Mouse (Mus musculus) lung, embryonic 16.5 days (tissue): ENCODE results near the gene Atp6v0e2. TPM values are rescaled to one million over a fixed set of nuclear protein-coding genes. Genes with fewer than 3 reads are reported as not detected.

Experiments used
- ATAC-seq: fragments of 200-750 bp; cut with Nextera tagmentation; 2 replicates; pipeline ENCODE4 v1.8.0; 2017; ENCODE audit warnings: low read depth, mild to moderate bottlenecking, moderate library complexity
- H3K27ac ChIP-seq: fragments of 300-500 bp; sonication (generic); 2 replicates; pipeline ENCODE4 v1.5.1; 2014; ENCODE audit warnings: mild to moderate bottlenecking, control low read depth, low read length
- H3K27me3 ChIP-seq: fragments of 300-500 bp; sonication (generic); 2 replicates; pipeline ENCODE4 v1.6.1; 2014; ENCODE audit warnings: low read depth, low read length, mixed read lengths; ENCODE audit not compliant: control insufficient read depth, insufficient read depth
- H3K36me3 ChIP-seq: fragments of 300-500 bp; sonication (generic); 2 replicates; pipeline ENCODE4 v1.6.1; 2014; ENCODE audit warnings: low read length; ENCODE audit not compliant: control insufficient read depth, insufficient read depth
- H3K4me1 ChIP-seq: fragments of 300-500 bp; sonication (generic); replicated peaks from 2 replicates; pipeline ENCODE4 v1.6.1; 2014; ENCODE audit warnings: low read length, mixed read lengths; ENCODE audit not compliant: control insufficient read depth, insufficient read depth
- H3K4me2 ChIP-seq: fragments of 300-500 bp; sonication (generic); 2 replicates; pipeline ENCODE4 v1.6.1; 2014; ENCODE audit warnings: low read depth, low read length, control low read depth
- H3K4me3 ChIP-seq: fragments of 300-500 bp; sonication (generic); 2 replicates; pipeline ENCODE4 v1.5.1; 2014; ENCODE audit warnings: mild to moderate bottlenecking, low read length, control low read depth
- H3K9ac ChIP-seq: fragments of 300-500 bp; sonication (generic); 2 replicates; pipeline ENCODE4 v1.6.1; 2014; ENCODE audit warnings: low read length, control low read depth
- H3K9me3 ChIP-seq: fragments of 300-500 bp; sonication (generic); 2 replicates; pipeline ENCODE4 v1.6.1; 2016; ENCODE audit warnings: low read length; ENCODE audit not compliant: control insufficient read depth
- WGBS: fragments of 180-500 bp; shearing (Covaris S2); extraction: QIAGEN DNeasy Blood & Tissue Kit; methylation state at CpG from one replicate; pipeline ENCODE4 v1.1.7; 2014; 5-methylcytosine and 5-hydroxymethylcytosine counted together
- polyA plus RNA-seq: library from polyadenylated mRNA; unstranded; fragments of >200 nt; fragmentation: Nextera tagmentation; extraction: Ambion mirVana; gene quantifications from 2 replicates; pipeline ENCODE4 v1.2.1, GENCODE M21; 2015

Atp6v0e2 gene
- polyA plus RNA-seq, 1 experiment from 2014 or later, result 11.8 TPM

GRCm38 (mm10) chr6:48566312-48566711, 28.9 kb downstream of the Atp6v0e2 start:
- Histone ChIP-seq H3K27ac (no peak overlapping the region), H3K4me1 (peaks cover 19% of the 10 kb centered on the region), H3K4me2 (no peak overlapping the region), H3K4me3 (no peak overlapping the region), H3K36me3 (no peaks in the 10 kb centered on the region), H3K27me3 (no peaks in the 10 kb centered on the region), H3K9me3 (no peaks in the 10 kb centered on the region; the same call in 1 of the 2 replicates), H3K9ac (no peak overlapping the region)
- ATAC-seq, result peak; percentile 57
- 13% methylated on average over 5 of the region's 5 CpGs for WGBS

GRCm38 (mm10) chr6:48568036-48568984, 30.9 kb downstream of the Atp6v0e2 start:
- H3K36me3 ChIP-seq, result no peaks in the 10 kb centered on the region
- WGBS, result 54% methylated on average over 21 of the region's 21 CpGs
- no peak overlapping the region for H3K4me3 ChIP-seq
- H3K4me1 ChIP-seq, result peaks cover 30% of the 10 kb centered on the region
- no peaks in the 10 kb centered on the region for H3K27me3 ChIP-seq
- H3K4me2 ChIP-seq, result peak overlapping the region; percentile 28; the same call in 1 of the 2 replicates
- no peaks in the 10 kb centered on the region; the same call in 1 of the 2 replicates for H3K9me3 ChIP-seq
- peak overlapping the region; percentile 20 for H3K27ac ChIP-seq
- peak; percentile 32 for ATAC-seq
- 0 out of 2 replicates have a peak overlapping the region, but pooled peaks have one; percentile 37 for H3K9ac ChIP-seq

DNA sequence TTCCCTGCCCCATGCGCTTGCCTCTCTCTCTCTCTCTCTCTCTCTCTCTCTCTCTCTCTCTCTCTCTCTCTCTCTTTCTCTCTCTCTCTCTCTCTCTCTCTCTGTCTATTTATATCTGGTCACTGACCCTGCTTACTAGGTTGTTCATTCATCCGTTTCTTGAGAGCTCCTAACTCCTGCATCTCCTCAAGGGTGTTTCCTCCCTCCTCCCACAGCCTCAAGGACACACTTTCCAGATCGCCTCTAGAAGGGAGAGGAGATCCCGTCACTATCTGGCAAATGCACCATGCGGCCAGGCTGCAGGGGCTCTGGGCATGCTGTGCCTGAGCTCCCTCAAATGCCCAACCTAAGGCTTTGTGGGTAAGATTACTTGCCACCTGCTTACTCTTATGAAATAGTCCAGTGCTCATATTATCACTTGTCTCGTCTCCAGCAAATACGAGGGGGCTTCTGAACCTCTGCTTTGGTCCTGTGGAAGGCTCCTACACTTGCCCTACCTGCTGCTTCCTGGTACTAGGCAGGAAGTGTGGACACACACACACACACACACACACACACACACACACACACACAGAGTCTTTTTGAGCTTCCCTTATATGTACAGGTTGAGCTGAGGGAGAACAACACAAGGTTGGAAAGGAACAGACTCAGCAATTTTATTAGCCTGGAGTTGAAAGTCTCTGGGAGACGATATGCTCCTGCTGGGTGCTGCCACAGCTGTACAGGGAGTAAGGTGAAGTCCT, 31.8 kb downstream of the Atp6v0e2 start:
- Histone ChIP-seq H3K4me2 (no peak overlapping the region), H3K36me3 (no peaks in the 10 kb centered on the region), H3K4me1 (peaks cover 30% of the 10 kb centered on the region), H3K27ac (no peak overlapping the region), H3K4me3 (no peak overlapping the region), H3K9me3 (no peaks in the 10 kb centered on the region; the same call in 1 of the 2 replicates), H3K9ac (no peak overlapping the region), H3K27me3 (no peaks in the 10 kb centered on the region)
- WGBS, result 69% methylated on average over 8 of the region's 8 CpGs
- ATAC-seq, result no peak

- no peaks in the 10 kb centered on the region for H3K27me3 ChIP-seq
- no peak for ATAC-seq
- H3K36me3 ChIP-seq, result no peaks in the 10 kb centered on the region
- no peaks in the 10 kb centered on the region; the same call in 1 of the 2 replicates for H3K9me3 ChIP-seq
- peak overlapping the region; percentile 43 for H3K9ac ChIP-seq
- peaks cover 21% of the 10 kb centered on the region for H3K4me1 ChIP-seq
- 86% methylated on average over 5 of the region's 5 CpGs for WGBS
- peak overlapping the region; percentile 36 for H3K4me3 ChIP-seq
- peak overlapping the region; percentile 76 for H3K27ac ChIP-seq
- H3K4me2 ChIP-seq, result peak overlapping the region; percentile 57
Measured at GRCm38 (mm10) chr6:48572014-48572413, 34.6 kb downstream of the Atp6v0e2 start.

DNA sequence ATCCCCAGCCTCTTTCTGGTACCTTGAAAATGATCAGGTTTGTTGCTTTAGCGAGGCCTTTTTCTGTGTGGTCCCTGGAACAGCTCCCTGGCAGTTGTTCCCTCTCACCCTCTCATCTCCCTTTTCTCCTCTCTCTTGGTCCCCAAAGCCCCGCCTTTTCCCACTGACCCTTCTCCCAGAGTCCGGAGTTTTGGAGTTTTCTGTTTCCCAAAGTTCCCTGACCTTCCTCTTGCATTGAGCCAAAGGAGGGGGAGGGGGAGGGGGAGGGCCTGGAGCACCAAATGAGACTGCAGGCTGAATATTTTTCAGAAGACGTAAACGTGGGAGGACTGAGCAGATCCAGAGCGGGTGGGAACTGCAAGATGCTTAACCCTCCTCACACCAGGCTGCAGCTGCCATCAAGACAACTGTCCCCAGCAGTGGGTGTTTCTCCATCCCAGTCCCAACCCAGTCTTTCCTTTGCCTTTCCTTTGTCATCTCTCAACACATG, 35.2 kb downstream of the Atp6v0e2 start, which contains the start of gene Rarres2:
Gene Rarres2, minus strand, starts transcription at position 218 of the 490 bp plus-strand sequence.
- H3K9ac ChIP-seq, result peak within 1 kb of the TSS; percentile 43
- 12% methylated on average over 6 of the region's 6 CpGs for WGBS
- H3K4me2 ChIP-seq, result peak within 1 kb of the TSS; percentile 57
- peak; percentile 88 for ATAC-seq
- H3K27ac ChIP-seq, result peak within 1 kb of the TSS; percentile 76
- H3K4me1 ChIP-seq, result peaks cover 21% of the 10 kb centered on the region
- peak within 1 kb of the TSS; percentile 36 for H3K4me3 ChIP-seq
- no peaks in the 10 kb centered on the region for H3K36me3 ChIP-seq
- H3K9me3 ChIP-seq, result no peaks in the 10 kb centered on the region; the same call in 1 of the 2 replicates
- no peaks in the 10 kb centered on the region for H3K27me3 ChIP-seq

DNA sequence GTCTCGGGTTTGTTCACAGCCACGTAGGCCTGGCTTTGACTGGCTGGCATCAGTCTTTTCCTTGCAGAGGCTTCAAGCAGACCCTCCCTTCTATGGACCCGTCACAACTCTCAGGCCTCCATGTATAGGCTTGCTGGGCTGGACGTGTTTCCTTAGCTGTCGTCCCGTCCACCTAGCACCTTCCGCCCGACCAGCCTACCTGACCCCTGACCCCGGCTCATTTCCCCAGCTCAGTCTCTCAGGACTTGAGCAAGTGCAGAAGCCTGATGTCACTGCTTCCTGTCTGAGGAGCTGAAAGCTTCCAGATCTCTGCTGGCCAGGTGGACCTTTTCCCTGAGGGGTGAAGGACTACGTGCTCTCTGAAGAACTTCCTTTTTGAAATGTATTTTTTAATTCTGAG, 35.9 kb downstream of the Atp6v0e2 start:
- H3K27me3 ChIP-seq, result no peaks in the 10 kb centered on the region
- peak overlapping the region; percentile 64 for H3K27ac ChIP-seq
- H3K4me3 ChIP-seq, result no peak overlapping the region
- peaks cover 20% of the 10 kb centered on the region for H3K4me1 ChIP-seq
- H3K36me3 ChIP-seq, result no peaks in the 10 kb centered on the region
- ATAC-seq, result no peak
- H3K4me2 ChIP-seq, result no peak overlapping the region
- WGBS, result 42% methylated on average over 10 of the region's 10 CpGs
- H3K9ac ChIP-seq, result no peak overlapping the region; the same call in 1 of the 2 replicates
- H3K9me3 ChIP-seq, result no peaks in the 10 kb centered on the region; the same call in 1 of the 2 replicates

- Histone ChIP-seq H3K36me3 (no peaks in the 10 kb centered on the region), H3K27me3 (no peaks in the 10 kb centered on the region), H3K9me3 (no peaks in the 10 kb centered on the region; the same call in 1 of the 2 replicates), H3K4me2 (no peak overlapping the region), H3K4me3 (no peak overlapping the region), H3K9ac (no peak overlapping the region), H3K27ac (no peak overlapping the region), H3K4me1 (peaks cover 17% of the 10 kb centered on the region; the same call in 1 of the 2 replicates)
- WGBS, result 62% methylated on average over 3 of the region's 3 CpGs
- no peak for ATAC-seq
Measured at GRCm38 (mm10) chr6:48573981-48574380, 36.6 kb downstream of the Atp6v0e2 start.

- peaks cover 6% of the 10 kb centered on the region; the same call in 1 of the 2 replicates for H3K4me1 ChIP-seq
- no peaks in the 10 kb centered on the region for H3K36me3 ChIP-seq
- no peak overlapping the region for H3K9ac ChIP-seq
- peak overlapping the region; percentile 90 for H3K27ac ChIP-seq
- ATAC-seq, result no peak
- no peaks in the 10 kb centered on the region for H3K27me3 ChIP-seq
- peak overlapping the region; percentile 33; the same call in 1 of the 2 replicates for H3K4me2 ChIP-seq
- WGBS, result 17% methylated on average over 5 of the region's 5 CpGs
- no peaks in the 10 kb centered on the region for H3K9me3 ChIP-seq
- H3K4me3 ChIP-seq, result no peak overlapping the region
Measured at GRCm38 (mm10) chr6:48578736-48579135, 41.3 kb downstream of the Atp6v0e2 start.
